Mouse (Mus musculus) ES-E14 (cell line): Measurements from ENCODE around the gene Dst. TPM values are rescaled to one million over a fixed set of nuclear protein-coding genes. Genes with fewer than 3 reads are reported as not detected.

Experiments
- DNase-seq: peaks from one replicate; pipeline ENCODE4 v3.0.0-alpha.2; 2013; ENCODE audit warnings: low read depth, low spot score
- H3K27ac ChIP-seq: 2 replicates; pipeline ENCODE4 v1.5.1; 2012; ENCODE audit warnings: low read depth, mild to moderate bottlenecking, low read length, moderate library complexity, mixed read lengths; ENCODE audit not compliant: poor library complexity, insufficient read depth, severe bottlenecking
- H3K36me3 ChIP-seq: 2 replicates; pipeline ENCODE4 v1.6.1; 2012; ENCODE audit warnings: mild to moderate bottlenecking, low read length, moderate library complexity, mixed read lengths; ENCODE audit not compliant: control insufficient read depth, poor library complexity, insufficient read depth, severe bottlenecking
- H3K4me1 ChIP-seq, 2 experiments: fragments of 150-350 bp in 1 of 2; sonication (generic) in 1 of 2; 2 replicates each; pipeline ENCODE4 v1.6.1; 2012; ENCODE audit warnings: low read length in 2 of 2, mild to moderate bottlenecking in 1 of 2, mixed read lengths in 1 of 2; ENCODE audit not compliant: control insufficient read depth in 2 of 2, insufficient read depth in 2 of 2, poor library complexity in 1 of 2
- H3K4me3 ChIP-seq, 2 experiments: fragments of 150-350 bp in 1 of 2; sonication (generic) in 1 of 2; 2 replicates each; pipeline ENCODE4 v1.5.1; 2012; ENCODE audit warnings: low read length in 2 of 2, low read depth in 1 of 2, mild to moderate bottlenecking in 1 of 2, mixed read lengths in 1 of 2; ENCODE audit not compliant: insufficient read depth in 1 of 2, poor library complexity in 1 of 2, severe bottlenecking in 1 of 2
- H3K9ac ChIP-seq: 2 replicates; pipeline ENCODE4 v1.6.1; 2012; ENCODE audit warnings: low read depth, mild to moderate bottlenecking, low read length, mixed read lengths; ENCODE audit not compliant: poor library complexity, insufficient read depth, severe bottlenecking
- H3K9me3 ChIP-seq: fragments of 150-350 bp; sonication (generic); 2 replicates; pipeline ENCODE4 v1.6.1; 2012; ENCODE audit warnings: low read depth, mild to moderate bottlenecking, low read length; ENCODE audit not compliant: control insufficient read depth, insufficient read depth
- CHD2 ChIP-seq: IDR thresholded peaks from 2 replicates; pipeline ENCODE4 v1.6.1; 2014; ENCODE audit warnings: mild to moderate bottlenecking, low read depth, low read length, inconsistent platforms
- HCFC1 ChIP-seq: IDR thresholded peaks from 2 replicates; pipeline ENCODE4 v1.6.1; 2012; ENCODE audit warnings: low read length, inconsistent platforms, borderline replicate concordance; ENCODE audit not compliant: insufficient read depth
- MAFK ChIP-seq: IDR thresholded peaks from 2 replicates; pipeline ENCODE4 v1.6.1; 2014; ENCODE audit warnings: mild to moderate bottlenecking, low read depth, low read length, inconsistent platforms; ENCODE audit not compliant: insufficient read depth
- ZC3H11A ChIP-seq: IDR thresholded peaks from 2 replicates; pipeline ENCODE4 v1.6.1; 2012; ENCODE audit warnings: low read depth, mild to moderate bottlenecking, inconsistent platforms, low read length, borderline replicate concordance
- ZNF384 ChIP-seq: IDR thresholded peaks from 2 replicates; pipeline ENCODE4 v1.6.1; 2012; ENCODE audit warnings: low read depth, low read length, inconsistent platforms
- in situ Hi-C, 2 experiments: fragments of 600-800 bp; cut with MboI; formaldehyde crosslinking; loops; one replicate each; pipeline ENCODE4 v1.15.1; 2025; ENCODE audit warnings: low sequenced_read_pairs in 2 of 2, inconsistent platforms in 1 of 2; ENCODE audit not compliant: unreplicated experiment in 2 of 2
- total RNA-seq: library from RNA; depleted of rRNA; stranded (reverse); fragments of 300-350 nt; gene quantifications from 2 replicates; pipeline ENCODE4 v1.2.3, GENCODE M21; 2012

Gene Dst
- total RNA-seq, 1 experiment, result 186 TPM

DNA sequence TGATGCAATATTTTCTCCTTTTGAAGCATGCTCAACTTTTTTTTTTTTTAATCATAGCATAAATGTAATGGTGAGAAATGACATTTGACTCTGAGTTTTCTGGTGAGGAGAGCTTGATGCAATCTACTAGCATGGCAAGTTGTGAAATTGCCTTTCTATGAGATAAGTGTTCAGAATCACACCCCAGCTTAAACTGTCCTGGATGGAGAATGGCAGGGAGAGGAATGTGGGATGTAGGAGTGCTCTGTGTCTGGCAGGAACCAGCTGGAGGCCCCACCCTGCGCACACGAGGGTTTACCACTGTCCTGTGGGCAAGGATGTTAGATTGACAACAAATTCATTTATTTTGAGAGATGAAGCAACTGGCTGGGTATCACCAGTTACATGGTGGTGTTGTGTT lies 202.8 kb downstream of the Dst start:
- in situ Hi-C loops, result no loop called here
- no peak for DNase-seq
- Histone ChIP-seq H3K4me3 (no peak overlapping the region), H3K4me1 (peaks cover 22 to 26% of the 10 kb centered on the region in 2 experiments), H3K9ac (no peak overlapping the region), H3K36me3 (peaks cover 4% of the 10 kb centered on the region; the same call in 1 of the 2 replicates), H3K27ac (no peak overlapping the region; the same call in none of the 2 replicates), H3K9me3 (no peaks in the 10 kb centered on the region)
- TF ChIP-seq MAFK (no peak), CHD2 (no peak), HCFC1 (no peak), ZNF384 (no peak), ZC3H11A (no peak)

DNA sequence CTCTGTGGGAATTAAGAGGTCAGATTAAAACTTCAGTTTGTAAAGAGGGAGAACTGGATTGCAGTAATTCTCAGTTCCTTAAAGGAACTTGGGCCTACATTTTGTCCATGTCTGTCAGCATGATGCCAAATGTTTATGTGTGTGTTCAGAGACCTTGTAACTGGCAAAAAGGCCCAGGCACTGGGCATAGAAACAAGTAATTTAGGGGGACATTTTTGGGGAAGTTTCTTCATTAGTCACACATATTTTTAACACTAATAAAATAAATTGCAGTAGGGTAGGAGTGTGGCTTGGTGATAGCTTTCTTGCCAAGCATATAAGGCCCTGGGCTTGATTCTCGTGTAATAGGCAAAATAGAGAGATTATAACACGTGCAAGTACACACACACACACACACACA lies 203.9 kb downstream of the Dst start:
- no peak overlapping the region for H3K4me3 ChIP-seq
- DNase-seq, result no peak
- no peak overlapping the region for H3K27ac ChIP-seq
- in situ Hi-C loops, result no loop called here
- H3K9ac ChIP-seq, result no peak overlapping the region
- peaks cover 4% of the 10 kb centered on the region; the same call in 1 of the 2 replicates for H3K36me3 ChIP-seq
- H3K4me1 ChIP-seq, result peaks cover 20% of the 10 kb centered on the region in 2 experiments
- no peaks in the 10 kb centered on the region for H3K9me3 ChIP-seq
- TF ChIP-seq MAFK (no peak), HCFC1 (no peak), CHD2 (no peak), ZC3H11A (no peak)

DNA sequence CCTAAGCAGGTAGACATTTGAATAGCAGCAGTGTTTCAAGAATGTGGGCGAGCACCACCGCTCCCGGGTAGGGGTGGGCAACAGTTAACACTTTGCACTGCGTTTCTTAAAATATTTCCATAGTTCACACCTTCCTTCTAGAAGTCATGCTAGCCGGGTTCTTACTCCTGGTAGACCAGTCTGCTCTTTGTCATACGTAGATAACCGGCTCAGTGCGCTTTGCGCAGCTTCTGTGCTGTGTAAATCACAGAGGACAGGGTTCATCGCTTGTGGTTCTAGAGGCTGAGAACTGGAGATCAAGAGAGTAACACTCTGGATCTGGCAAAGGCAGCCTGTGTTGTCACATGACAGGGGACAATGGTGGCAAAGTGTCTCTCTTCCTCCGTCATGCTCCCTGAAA lies 208.4 kb downstream of the Dst start:
- TF ChIP-seq MAFK (no peak), ZC3H11A (no peak), HCFC1 (no peak), CHD2 (no peak), ZNF384 (no peak)
- Histone ChIP-seq H3K4me3 (no peak overlapping the region), H3K36me3 (peaks cover 15% of the 10 kb centered on the region), H3K9me3 (no peaks in the 10 kb centered on the region), H3K27ac (no peak overlapping the region), H3K4me1 (peaks cover 4 to 7% of the 10 kb centered on the region in 2 experiments; a peak in 2 of 4 replicates), H3K9ac (no peak overlapping the region)
- in situ Hi-C loops, result no loop called here
- DNase-seq, result no peak

DNA sequence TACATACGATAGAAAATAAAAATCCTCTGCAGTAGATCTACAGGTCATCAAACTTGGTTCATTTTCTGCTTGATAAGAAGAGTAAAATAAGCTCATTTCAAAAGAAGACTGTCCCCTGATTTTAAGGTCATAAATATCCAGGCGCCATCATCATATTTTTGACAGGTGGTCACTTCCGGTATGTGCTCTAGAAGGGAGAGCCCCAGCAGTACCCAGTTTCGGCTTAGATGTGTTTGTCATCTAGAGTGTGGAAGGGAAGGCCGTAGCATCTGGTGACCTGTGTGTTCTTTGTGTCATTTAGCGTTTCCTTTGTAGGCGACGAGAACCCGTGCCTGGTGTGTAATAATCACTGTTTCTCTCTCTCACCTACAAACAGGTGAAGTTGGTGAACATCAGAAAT lies 209.0 kb downstream of the Dst start:
- peaks cover 7% of the 10 kb centered on the region in 2 experiments; a peak in 2 of 4 replicates for H3K4me1 ChIP-seq
- TF ChIP-seq ZNF384 (no peak), HCFC1 (no peak), ZC3H11A (no peak)

DNA sequence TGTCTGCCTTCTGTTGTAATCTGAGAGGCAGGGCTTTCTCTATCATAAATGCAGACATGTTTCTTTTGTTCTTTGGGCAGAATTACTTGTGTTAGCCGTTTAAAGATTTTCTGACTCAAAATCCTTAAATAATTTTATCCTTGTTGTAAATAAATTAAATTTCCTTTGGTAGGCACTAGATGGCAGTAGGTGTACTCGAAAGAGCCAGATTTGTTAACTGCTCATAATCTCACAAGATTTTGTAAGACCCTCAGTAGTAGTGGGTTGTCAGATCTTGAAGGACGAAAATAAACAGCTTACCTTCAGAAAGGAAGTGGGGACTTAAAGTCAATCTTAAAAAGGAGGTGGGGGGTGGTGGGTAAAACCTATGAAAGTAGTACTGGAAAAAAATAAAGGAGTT lies 209.7 kb downstream of the Dst start:
- H3K9me3 ChIP-seq, result no peaks in the 10 kb centered on the region
- no peak for DNase-seq
- H3K4me1 ChIP-seq, result peaks cover 7 to 9% of the 10 kb centered on the region in 2 experiments; a peak in 2 of 4 replicates
- peaks cover 21% of the 10 kb centered on the region for H3K36me3 ChIP-seq
- in situ Hi-C loops, result no loop called here
- TF ChIP-seq HCFC1, result no peak
- no peak for TF ChIP-seq MAFK
- TF ChIP-seq CHD2, result no peak
- no peak for TF ChIP-seq ZNF384
- TF ChIP-seq ZC3H11A, result no peak
- H3K27ac ChIP-seq, result no peak overlapping the region
- H3K4me3 ChIP-seq, result no peak overlapping the region
- H3K9ac ChIP-seq, result no peak overlapping the region

More for the DNA sequence above, 209.0 kb downstream of the Dst start:
- Histone ChIP-seq H3K9me3 (no peaks in the 10 kb centered on the region), H3K9ac (no peak overlapping the region), H3K27ac (no peak overlapping the region), H3K36me3 (peaks cover 18% of the 10 kb centered on the region), H3K4me3 (no peak overlapping the region)
- in situ Hi-C loops, result no loop called here
- no peak for DNase-seq
